Mouse (Mus musculus) liver, embryonic 12.5 days (tissue): Measurements from ENCODE around the gene Cldn8. TPM values are rescaled to one million over a fixed set of nuclear protein-coding genes. Genes with fewer than 3 reads are reported as not detected.

Experiments
- ATAC-seq: fragments of 200-750 bp; cut with Nextera tagmentation; 2 replicates; pipeline ENCODE4 v1.8.0; 2017; ENCODE audit warnings: moderate number of reproducible peaks, mild to moderate bottlenecking, moderate library complexity
- H3K27ac ChIP-seq: fragments of 300-500 bp; sonication (generic); 2 replicates; pipeline ENCODE4 v1.5.1; 2016; ENCODE audit warnings: mild to moderate bottlenecking
- H3K27me3 ChIP-seq: fragments of 300-500 bp; sonication (generic); replicated peaks from 2 replicates; pipeline ENCODE4 v1.6.1; 2016; ENCODE audit warnings: mild to moderate bottlenecking, moderate library complexity
- H3K36me3 ChIP-seq: fragments of 300-500 bp; sonication (generic); 2 replicates; pipeline ENCODE4 v1.6.1; 2016; ENCODE audit warnings: mild to moderate bottlenecking, moderate library complexity
- H3K4me1 ChIP-seq: fragments of 300-500 bp; sonication (generic); 2 replicates; pipeline ENCODE4 v1.6.1; 2016
- H3K4me2 ChIP-seq: fragments of 300-500 bp; sonication (generic); 2 replicates; pipeline ENCODE4 v1.6.1; 2016; ENCODE audit warnings: mild to moderate bottlenecking, moderate library complexity
- H3K4me3 ChIP-seq: fragments of 300-500 bp; sonication (generic); 2 replicates; pipeline ENCODE4 v1.5.1; 2016; ENCODE audit warnings: mild to moderate bottlenecking, moderate library complexity
- H3K9ac ChIP-seq: fragments of 300-500 bp; sonication (generic); 2 replicates; pipeline ENCODE4 v1.6.1; 2016; ENCODE audit warnings: mild to moderate bottlenecking, moderate library complexity
- H3K9me3 ChIP-seq: fragments of 300-500 bp; sonication (generic); replicated peaks from 2 replicates; pipeline ENCODE4 v1.6.1; 2016; ENCODE audit warnings: mild to moderate bottlenecking, moderate library complexity
- WGBS: fragments of 180-500 bp; shearing (Covaris S2); methylation state at CpG from one replicate; pipeline ENCODE4 v1.1.7; 2016; ENCODE audit not compliant: insufficient replicate concordance; 5-methylcytosine and 5-hydroxymethylcytosine counted together
- polyA plus RNA-seq: library from polyadenylated mRNA; unstranded; fragments of >200 nt; fragmentation: Nextera tagmentation; extraction: Ambion mirVana; gene quantifications from 2 replicates; pipeline ENCODE4 v1.2.1, GENCODE M21; 2016

Gene Cldn8
- not detected in 2 replicates for polyA plus RNA-seq

DNA sequence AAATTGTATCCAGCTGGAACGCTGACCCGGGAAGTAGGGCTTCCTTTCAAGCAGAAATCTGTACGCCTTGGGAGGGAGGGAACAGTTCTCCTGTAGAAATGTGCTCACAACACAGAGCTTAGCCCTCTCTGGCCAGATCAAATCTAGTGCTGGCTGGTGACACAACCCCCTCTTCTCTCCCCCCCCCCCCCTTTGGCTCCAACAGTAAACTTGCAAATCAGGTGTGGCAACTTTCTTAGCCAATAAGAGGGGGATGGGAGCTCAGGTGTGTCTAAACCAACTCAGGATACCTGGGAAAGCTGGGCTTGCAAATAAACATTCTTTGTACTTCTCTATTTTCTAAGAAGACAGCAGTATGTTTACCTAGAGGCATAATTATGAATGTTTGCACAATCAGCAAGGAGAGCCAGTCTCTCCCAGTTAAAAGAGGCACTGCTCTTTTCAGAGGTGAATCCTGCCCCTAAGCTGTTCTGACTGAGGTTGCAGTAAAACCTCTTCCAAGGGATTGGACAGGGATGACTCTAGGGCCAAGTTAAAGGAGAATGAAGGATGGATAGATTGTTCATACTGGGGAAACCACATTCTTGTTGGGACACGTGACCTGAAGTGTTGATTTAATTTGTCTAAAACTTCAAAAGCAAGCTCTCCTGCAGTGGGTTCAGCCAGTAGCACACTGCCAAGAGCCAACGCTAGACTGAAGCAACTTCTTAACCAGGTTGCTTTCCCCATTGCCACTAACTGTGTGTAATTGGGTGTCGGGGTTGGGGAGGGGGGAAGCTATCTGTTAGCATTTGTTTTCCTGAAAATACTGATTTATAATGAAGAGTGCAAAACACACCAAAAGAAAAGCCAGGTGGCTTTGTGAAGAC lies at the start of gene Cldn8:
TSS of gene Cldn8 (minus strand) at position 139 of the 869 bp plus-strand sequence.
- ATAC-seq: no peak
- H3K27ac ChIP-seq: no peak within 1 kb of the TSS
- WGBS: 66% methylated on average over 6 of the region's 6 CpGs

DNA sequence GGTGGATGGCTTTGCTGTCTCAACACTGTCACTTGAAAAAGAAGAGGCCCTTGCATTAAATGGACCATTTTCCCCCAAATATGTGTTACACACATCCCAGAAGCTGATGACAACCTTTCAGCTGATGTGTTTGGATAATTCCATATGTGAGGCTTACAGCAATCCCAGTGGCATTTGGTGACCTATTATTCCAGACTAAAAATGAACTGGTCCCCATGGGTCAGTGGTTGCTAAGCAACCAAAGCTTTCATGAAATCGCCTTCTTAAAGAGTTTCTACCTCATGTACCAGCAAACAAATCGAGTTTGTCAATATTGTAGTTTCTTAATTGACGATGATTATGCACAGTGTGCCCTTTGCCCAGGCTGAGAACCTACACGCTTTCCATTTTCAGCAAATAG lies 49.7 kb upstream of the Cldn8 start:
- H3K4me3 ChIP-seq: no peak overlapping the region
- no peaks in the 10 kb centered on the region for H3K27me3 ChIP-seq
- 71% methylated on average over 4 of the region's 4 CpGs for WGBS
- no peak overlapping the region for H3K27ac ChIP-seq
- ATAC-seq: no peak
- H3K9me3 ChIP-seq: no peaks in the 10 kb centered on the region
- no peaks in the 10 kb centered on the region for H3K36me3 ChIP-seq
- no peaks in the 10 kb centered on the region for H3K4me1 ChIP-seq
- no peak overlapping the region for H3K4me2 ChIP-seq
- H3K9ac ChIP-seq: no peak overlapping the region

More for the DNA sequence above, at the start of gene Cldn8:
- H3K4me1 ChIP-seq: no peaks in the 10 kb centered on the region
- H3K27me3 ChIP-seq: no peaks in the 10 kb centered on the region
- no peak within 1 kb of the TSS for H3K9ac ChIP-seq
- H3K9me3 ChIP-seq: 0 out of 2 replicates have a peak, but pooled peaks cover 4% of the 10 kb centered on the region
- H3K4me2 ChIP-seq: no peak within 1 kb of the TSS
- no peak within 1 kb of the TSS for H3K4me3 ChIP-seq
- H3K36me3 ChIP-seq: no peaks in the 10 kb centered on the region

GRCm38 (mm10) chr16:88611922-88612321 lies 48.9 kb upstream of the Cldn8 start, which contains the start of gene Krtap24-1:
Gene Krtap24-1 (minus strand): TSS chr16:88612279.
- no peak within 1 kb of the TSS for H3K27ac ChIP-seq
- no peaks in the 10 kb centered on the region for H3K4me1 ChIP-seq
- no peak within 1 kb of the TSS for H3K9ac ChIP-seq
- H3K9me3 ChIP-seq: no peaks in the 10 kb centered on the region
- no peaks in the 10 kb centered on the region for H3K27me3 ChIP-seq
- no peak within 1 kb of the TSS for H3K4me3 ChIP-seq
- no peak for ATAC-seq
- 84% methylated on average over 8 of the region's 8 CpGs for WGBS
- no peak within 1 kb of the TSS for H3K4me2 ChIP-seq
- H3K36me3 ChIP-seq: no peaks in the 10 kb centered on the region

DNA sequence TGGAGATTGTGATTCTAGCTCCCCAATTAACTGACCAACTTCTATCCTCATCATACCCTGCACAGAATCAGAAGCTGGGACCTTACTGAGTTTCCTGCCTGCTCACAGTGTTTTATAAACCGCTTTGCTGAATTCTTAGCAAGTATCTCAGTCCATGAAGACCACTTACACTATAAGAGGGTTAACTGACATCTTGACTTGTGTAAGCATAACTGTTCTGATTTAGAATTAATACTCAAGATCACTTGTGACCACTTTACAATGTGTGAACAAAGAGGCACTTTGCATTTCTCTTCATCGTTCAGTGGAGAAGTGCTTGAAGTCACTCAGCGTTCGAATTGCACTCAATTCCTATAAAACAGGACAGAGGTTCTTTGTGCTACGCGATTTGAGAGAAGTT lies 41.6 kb upstream of the Cldn8 start:
- Histone ChIP-seq H3K36me3 (no peaks in the 10 kb centered on the region), H3K4me3 (no peak overlapping the region), H3K27me3 (no peaks in the 10 kb centered on the region), H3K9ac (no peak overlapping the region), H3K9me3 (no peaks in the 10 kb centered on the region), H3K4me2 (no peak overlapping the region), H3K27ac (no peak overlapping the region), H3K4me1 (no peaks in the 10 kb centered on the region)
- no peak for ATAC-seq
- 75% methylated on average over 6 of the region's 6 CpGs for WGBS

- H3K27ac ChIP-seq: no peak overlapping the region
- no peaks in the 10 kb centered on the region for H3K9me3 ChIP-seq
- H3K9ac ChIP-seq: no peak overlapping the region
- WGBS: 63% methylated on average over 1 of the region's 1 CpGs
- no peak for ATAC-seq
- no peaks in the 10 kb centered on the region for H3K36me3 ChIP-seq
- H3K4me3 ChIP-seq: no peak overlapping the region
- H3K27me3 ChIP-seq: no peaks in the 10 kb centered on the region
- no peaks in the 10 kb centered on the region for H3K4me1 ChIP-seq
- no peak overlapping the region for H3K4me2 ChIP-seq
Observed at GRCm38 (mm10) chr16:88602464-88602863, 39.5 kb upstream of the Cldn8 start.

- ATAC-seq: no peak
- Histone ChIP-seq H3K27me3 (no peaks in the 10 kb centered on the region), H3K9me3 (no peaks in the 10 kb centered on the region), H3K4me2 (no peak overlapping the region), H3K27ac (no peak overlapping the region), H3K36me3 (no peaks in the 10 kb centered on the region), H3K4me3 (no peak overlapping the region), H3K9ac (no peak overlapping the region), H3K4me1 (no peaks in the 10 kb centered on the region)
- WGBS: 65% methylated on average over 8 of the region's 8 CpGs
Observed at GRCm38 (mm10) chr16:88600303-88600702, 37.3 kb upstream of the Cldn8 start.

DNA sequence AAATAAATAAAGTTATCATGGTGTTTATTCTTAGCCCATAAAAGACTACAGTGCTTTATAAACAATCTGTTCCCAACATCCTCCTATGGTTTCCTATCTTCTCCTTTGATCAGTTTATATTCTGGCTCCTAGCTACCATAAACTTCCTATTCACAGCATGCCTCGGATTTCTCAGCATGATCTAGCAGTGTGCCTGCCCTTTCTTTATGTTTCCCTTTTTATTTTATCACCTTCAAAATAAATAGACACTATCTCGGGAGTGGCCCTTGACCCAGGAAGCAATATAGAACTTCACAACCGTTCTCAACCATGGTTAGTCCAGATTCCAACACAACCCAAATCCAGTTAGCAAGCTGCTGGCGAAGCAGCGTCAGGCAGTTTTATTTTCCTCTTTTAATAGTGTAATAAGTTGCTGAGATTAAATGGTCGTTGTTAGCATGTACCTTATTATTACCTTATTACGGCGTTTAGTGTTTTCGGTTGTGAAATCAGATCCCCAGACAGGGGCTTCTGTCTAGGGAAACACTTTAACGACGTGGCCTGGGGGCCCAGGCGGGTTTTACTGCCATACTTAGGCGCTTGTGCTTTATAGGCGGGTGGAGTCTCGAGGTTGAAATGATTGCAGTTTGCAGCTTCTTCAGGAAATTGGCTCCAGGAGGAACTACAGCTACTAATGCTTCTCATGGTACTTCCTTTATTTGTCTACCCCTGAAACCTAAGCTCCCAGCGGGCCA lies 36.7 kb upstream of the Cldn8 start:
- no peak overlapping the region for H3K4me3 ChIP-seq
- H3K9ac ChIP-seq: no peak overlapping the region
- no peaks in the 10 kb centered on the region for H3K9me3 ChIP-seq
- 49% methylated on average over 16 of the region's 16 CpGs for WGBS
- no peaks in the 10 kb centered on the region for H3K27me3 ChIP-seq
- H3K4me1 ChIP-seq: no peaks in the 10 kb centered on the region
- H3K36me3 ChIP-seq: no peaks in the 10 kb centered on the region
- no peak overlapping the region for H3K4me2 ChIP-seq
- H3K27ac ChIP-seq: no peak overlapping the region
- no peak for ATAC-seq

GRCm38 (mm10) chr16:88592758-88593157 lies 29.8 kb upstream of the Cldn8 start:
- H3K4me1 ChIP-seq: no peaks in the 10 kb centered on the region
- no peaks in the 10 kb centered on the region for H3K9me3 ChIP-seq
- ATAC-seq: no peak
- no peak overlapping the region for H3K4me2 ChIP-seq
- H3K9ac ChIP-seq: no peak overlapping the region
- no peak overlapping the region for H3K4me3 ChIP-seq
- H3K36me3 ChIP-seq: no peaks in the 10 kb centered on the region
- no peaks in the 10 kb centered on the region for H3K27me3 ChIP-seq
- H3K27ac ChIP-seq: no peak overlapping the region

DNA sequence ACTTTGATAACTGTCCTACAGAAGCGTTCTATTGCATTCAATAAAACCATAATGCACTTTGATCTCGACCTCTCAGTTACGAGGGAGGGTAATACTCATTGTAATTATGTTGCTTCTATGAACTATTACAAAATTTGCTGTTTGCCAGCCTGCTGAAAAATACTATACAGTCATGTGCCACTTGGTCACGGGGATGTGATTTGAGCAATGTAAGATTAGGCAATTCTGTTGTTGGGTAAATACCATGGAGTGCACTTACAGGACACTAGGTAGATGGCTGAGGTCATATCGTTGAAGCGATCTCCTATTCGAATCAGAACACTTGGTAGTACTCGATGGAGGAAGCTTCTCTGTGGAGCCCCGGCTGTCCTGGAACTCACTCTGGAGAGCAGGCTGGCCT lies 20.4 kb upstream of the Cldn8 start:
- H3K4me1 ChIP-seq: no peaks in the 10 kb centered on the region
- no peak overlapping the region for H3K4me2 ChIP-seq
- H3K27me3 ChIP-seq: no peaks in the 10 kb centered on the region
- H3K9ac ChIP-seq: no peak overlapping the region
- no peak overlapping the region for H3K27ac ChIP-seq
- no peaks in the 10 kb centered on the region for H3K36me3 ChIP-seq
- ATAC-seq: no peak
- H3K9me3 ChIP-seq: no peaks in the 10 kb centered on the region
- H3K4me3 ChIP-seq: no peak overlapping the region
- 72% methylated on average over 9 of the region's 9 CpGs for WGBS

GRCm38 (mm10) chr16:88575885-88576679 lies 13.1 kb upstream of the Cldn8 start:
- Histone ChIP-seq H3K27ac (no peak overlapping the region), H3K9me3 (no peaks in the 10 kb centered on the region), H3K4me3 (no peak overlapping the region), H3K27me3 (no peaks in the 10 kb centered on the region), H3K36me3 (no peaks in the 10 kb centered on the region), H3K9ac (no peak overlapping the region), H3K4me1 (no peaks in the 10 kb centered on the region), H3K4me2 (no peak overlapping the region)
- ATAC-seq: no peak
- WGBS: 63% methylated on average over 4 of the region's 4 CpGs

GRCm38 (mm10) chr16:88572904-88573404 lies 10.0 kb upstream of the Cldn8 start:
- Histone ChIP-seq H3K9me3 (no peaks in the 10 kb centered on the region), H3K9ac (no peak overlapping the region), H3K4me1 (no peaks in the 10 kb centered on the region), H3K4me2 (no peak overlapping the region), H3K36me3 (no peaks in the 10 kb centered on the region), H3K27me3 (no peaks in the 10 kb centered on the region), H3K27ac (no peak overlapping the region), H3K4me3 (no peak overlapping the region)
- WGBS: 72% methylated on average over 5 of the region's 5 CpGs
- ATAC-seq: no peak

- no peak for ATAC-seq
- H3K27ac ChIP-seq: no peak overlapping the region
Observed at GRCm38 (mm10) chr16:88570136-88570535, 7.2 kb upstream of the Cldn8 start.

More at GRCm38 (mm10) chr16:88570136-88570535, 7.2 kb upstream of the Cldn8 start:
- H3K4me3 ChIP-seq: no peak overlapping the region
- H3K36me3 ChIP-seq: no peaks in the 10 kb centered on the region
- H3K27me3 ChIP-seq: no peaks in the 10 kb centered on the region
- H3K4me2 ChIP-seq: no peak overlapping the region
- no peaks in the 10 kb centered on the region for H3K9me3 ChIP-seq
- H3K4me1 ChIP-seq: no peaks in the 10 kb centered on the region
- no peak overlapping the region for H3K9ac ChIP-seq
